Mouse (Mus musculus) T-helper 2 cell (primary cell): ENCODE measurements around the gene Ppfia1.

Experiments used
- in situ Hi-C: fragments of 300-600 bp; cut with MboI, MseI; formaldehyde crosslinking; loops from one replicate; pipeline ENCODE4 v1.15.1; 2025; ENCODE audit warnings: high pct_unique_total_duplicates

The Ppfia1 gene

DNA sequence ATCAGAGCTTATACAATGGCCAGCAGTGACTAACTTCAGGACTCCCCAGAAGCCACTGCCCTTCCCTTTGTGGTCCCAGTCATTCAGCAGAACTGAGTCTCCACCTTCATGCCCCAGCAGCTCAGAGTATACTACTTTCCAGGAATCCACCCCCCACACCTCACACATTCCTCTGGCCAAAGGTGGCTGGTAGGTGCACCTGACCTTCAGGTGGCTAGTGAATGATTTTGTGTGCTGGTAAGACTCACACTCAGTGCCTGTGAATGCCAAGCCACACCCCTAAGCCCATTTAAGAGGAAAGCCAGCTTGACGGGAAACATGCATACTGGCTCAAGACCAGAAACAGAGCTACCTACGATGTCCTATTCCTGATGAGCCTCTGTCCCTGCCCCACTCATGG is 120.6 kb downstream of the Ppfia1 start:
- in situ Hi-C loops, result no loop called here

DNA sequence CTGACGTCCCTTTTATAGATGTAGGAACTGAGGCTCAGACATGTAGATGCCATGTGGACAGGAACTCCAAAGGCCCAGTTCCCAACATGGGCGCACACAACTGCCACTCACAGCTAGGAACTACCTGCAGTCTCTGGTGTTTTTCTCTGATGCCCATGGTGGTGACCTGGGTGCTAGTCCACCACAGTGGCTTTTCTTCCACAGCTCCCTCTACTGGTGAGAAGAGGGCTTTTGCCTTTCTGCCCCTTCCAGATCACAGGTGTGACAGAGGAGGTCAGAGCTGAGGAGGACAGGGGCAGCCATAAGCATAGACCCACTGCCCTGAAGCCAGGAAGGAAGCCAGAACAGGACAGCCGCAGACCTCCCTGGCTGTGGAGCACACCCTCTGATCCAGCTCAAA is 126.1 kb downstream of the Ppfia1 start:
- in situ Hi-C loops, result loop anchor here (5.0 kb wide), 2 partner anchors 210 to 335 kb away; no protein-coding TSS in a partner anchor
